Mouse (Mus musculus): Measurements from ENCODE around the gene Adra2a. TPM values are rescaled to one million over a fixed set of nuclear protein-coding genes. Genes with fewer than 3 reads are reported as not detected.

Adra2a gene
- total RNA-seq (2021) = under 1 TPM; 0.23 to 0.25 TPM
- 0.06 and 0.20 TPM in 2 replicates for polyA plus RNA-seq (2012; rRNA removed)
- long read RNA-seq = 0 reads

- H3K9ac ChIP-seq (ENCODE audit: low read depth, low read length) = peak within 1 kb of the TSS; percentile 13; the same call in 1 of the 2 replicates
- intact Hi-C loops (cut with DNase I) = loop anchor here (2.0 to 10.0 kb wide), 4 partner anchors 97 to 1163 kb away; no protein-coding TSS in a partner anchor
- H3K27me3 ChIP-seq (ENCODE audit: control insufficient read depth, insufficient read depth, low read length) = peaks cover 23% of the 10 kb centered on the region
- no peak for TF ChIP-seq POLR2A (IDR thresholded peaks at IDR 0.05; ENCODE audit: insufficient read depth, low read depth, low read length)
- TF ChIP-seq CTCF (IDR thresholded peaks at IDR 0.05) = no peak
- no peak for TF ChIP-seq EP300 (IDR thresholded peaks at IDR 0.05; ENCODE audit: insufficient read depth, low read depth, low read length)
- no peaks in the 10 kb centered on the region for H3K36me3 ChIP-seq (ENCODE audit: control insufficient read depth, insufficient read depth, low read length)
- no peaks in the 10 kb centered on the region for H3K79me2 ChIP-seq (replicated peaks; ENCODE audit: control insufficient read depth, insufficient read depth, low read length)
- H3K4me3 ChIP-seq = peak within 1 kb of the TSS; percentile 56
- no peak for DNase-seq
- H3K4me1 ChIP-seq (ENCODE audit: control insufficient read depth, insufficient read depth, low read length) = 0 out of 2 replicates have a peak, but pooled peaks cover 2% of the 10 kb centered on the region
- H3K27ac ChIP-seq = no peak within 1 kb of the TSS
- 72% methylated on average over 5 of the region's 5 CpGs for WGBS
Observed at GRCm38 (mm10) chr19:54043851-54044250, at the start of gene Adra2a. TSS of gene Adra2a (plus strand) at chr19:54044151.

DNA sequence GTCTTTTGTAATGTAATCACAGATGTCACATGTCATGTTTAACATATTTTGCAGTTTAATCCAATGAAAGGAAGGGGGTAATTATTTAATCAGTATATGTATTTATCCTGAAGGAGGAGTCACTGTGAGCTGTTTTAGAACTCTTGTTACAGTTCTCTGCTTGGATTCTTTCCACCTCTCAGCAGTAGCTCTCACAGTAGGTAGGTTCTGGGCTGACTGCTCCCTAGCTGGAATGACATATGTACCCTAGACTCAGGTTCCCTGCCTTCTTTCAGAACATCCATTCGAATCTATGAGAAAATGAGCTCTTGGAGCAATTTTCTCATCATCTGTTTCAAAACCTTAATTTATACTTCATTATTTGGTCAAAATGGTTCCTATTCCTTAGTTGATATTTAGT, 49.7 kb upstream of the Adra2a start:
- DNase-seq = no peak
- no peak overlapping the region for H3K9ac ChIP-seq (ENCODE audit: low read depth, low read length)
- no peak for TF ChIP-seq CTCF (IDR thresholded peaks at IDR 0.05)
- TF ChIP-seq EP300 (IDR thresholded peaks at IDR 0.05; ENCODE audit: insufficient read depth, low read depth, low read length) = no peak
- TF ChIP-seq POLR2A (IDR thresholded peaks at IDR 0.05; ENCODE audit: insufficient read depth, low read depth, low read length) = no peak
- WGBS = 95% methylated on average over 1 of the region's 1 CpGs
- H3K4me1 ChIP-seq (ENCODE audit: control insufficient read depth, insufficient read depth, low read length) = no peaks in the 10 kb centered on the region
- no peak overlapping the region for H3K4me3 ChIP-seq
- H3K27ac ChIP-seq = no peak overlapping the region
- peaks cover 9% of the 10 kb centered on the region; the same call in 1 of the 2 replicates for H3K36me3 ChIP-seq (ENCODE audit: control insufficient read depth, insufficient read depth, low read length)
- H3K27me3 ChIP-seq (ENCODE audit: control insufficient read depth, insufficient read depth, low read length) = no peaks in the 10 kb centered on the region
- H3K79me2 ChIP-seq (replicated peaks; ENCODE audit: control insufficient read depth, insufficient read depth, low read length) = peaks cover 3% of the 10 kb centered on the region; the same call in 1 of the 2 replicates
- intact Hi-C loops (cut with DNase I) = no loop called here

- 70% methylated on average over 4 of the region's 4 CpGs for WGBS
- Histone ChIP-seq H3K27ac (no peak overlapping the region), H3K4me3 (no peak overlapping the region), H3K36me3 (ENCODE audit: control insufficient read depth, insufficient read depth, low read length) (no peaks in the 10 kb centered on the region), H3K9ac (ENCODE audit: low read depth, low read length) (no peak overlapping the region), H3K27me3 (ENCODE audit: control insufficient read depth, insufficient read depth, low read length) (no peaks in the 10 kb centered on the region), H3K79me2 (replicated peaks; ENCODE audit: control insufficient read depth, insufficient read depth, low read length) (peaks cover 4% of the 10 kb centered on the region; the same call in 1 of the 2 replicates), H3K4me1 (ENCODE audit: control insufficient read depth, insufficient read depth, low read length) (peaks cover 4% of the 10 kb centered on the region)
- DNase-seq = no peak
- TF ChIP-seq CTCF (IDR thresholded peaks at IDR 0.05) = no peak
- intact Hi-C loops (cut with DNase I) = no loop called here
Observed at GRCm38 (mm10) chr19:54010973-54011372, 33.0 kb upstream of the Adra2a start.

DNA sequence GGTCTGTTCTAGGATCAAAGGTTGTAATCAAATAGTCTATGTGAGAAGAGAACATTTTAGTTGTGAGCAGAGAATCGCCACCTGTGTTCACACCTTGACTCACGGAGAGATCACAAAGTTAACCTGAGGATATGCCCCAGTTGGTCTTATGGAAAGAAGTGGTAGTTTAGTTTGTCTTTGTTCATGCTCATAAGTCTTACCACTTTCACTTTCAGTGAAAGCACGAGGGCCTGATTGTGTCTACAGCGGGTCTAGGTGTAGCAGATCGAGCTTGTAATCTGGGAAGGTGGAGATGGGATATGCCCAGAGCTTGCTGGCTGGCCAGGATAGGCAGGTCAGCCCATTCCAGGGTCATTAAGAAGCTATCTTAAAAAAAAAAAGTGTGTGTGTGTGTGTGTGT, 29.0 kb upstream of the Adra2a start:
- DNase-seq = no peak
- no peak overlapping the region for H3K27ac ChIP-seq
- peaks cover 3% of the 10 kb centered on the region for H3K4me1 ChIP-seq (ENCODE audit: control insufficient read depth, insufficient read depth, low read length)
- intact Hi-C loops (cut with DNase I) = no loop called here
- no peak overlapping the region for H3K4me3 ChIP-seq
- no peaks in the 10 kb centered on the region for H3K36me3 ChIP-seq (ENCODE audit: control insufficient read depth, insufficient read depth, low read length)
- TF ChIP-seq CTCF (IDR thresholded peaks at IDR 0.05) = no peak
- no peak for TF ChIP-seq POLR2A (IDR thresholded peaks at IDR 0.05; ENCODE audit: insufficient read depth, low read depth, low read length)
- no peak for TF ChIP-seq EP300 (IDR thresholded peaks at IDR 0.05; ENCODE audit: insufficient read depth, low read depth, low read length)
- H3K27me3 ChIP-seq (ENCODE audit: control insufficient read depth, insufficient read depth, low read length) = no peaks in the 10 kb centered on the region
- 95% methylated on average over 5 of the region's 5 CpGs for WGBS
- H3K9ac ChIP-seq (ENCODE audit: low read depth, low read length) = no peak overlapping the region
- peaks cover 4% of the 10 kb centered on the region; the same call in 1 of the 2 replicates for H3K79me2 ChIP-seq (replicated peaks; ENCODE audit: control insufficient read depth, insufficient read depth, low read length)

DNA sequence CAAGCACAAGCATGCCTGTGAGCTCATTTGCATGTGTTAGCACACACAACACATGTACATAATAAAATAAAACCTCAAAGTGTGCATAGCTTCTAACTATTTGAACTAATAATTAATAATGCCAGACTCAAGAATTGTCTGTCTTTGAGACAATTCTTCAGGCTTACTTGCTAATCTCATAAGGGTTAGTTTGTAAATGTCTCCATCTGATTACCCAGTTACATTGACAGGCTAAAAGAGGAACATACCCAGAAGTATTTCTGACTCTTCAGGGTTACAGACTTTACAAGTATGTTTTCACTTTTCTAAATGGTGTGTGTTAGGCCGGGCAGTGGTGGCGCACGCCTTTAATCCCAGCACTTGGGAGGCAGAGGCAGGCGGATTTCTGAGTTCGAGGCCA, 28.4 kb upstream of the Adra2a start:
- no peaks in the 10 kb centered on the region for H3K36me3 ChIP-seq (ENCODE audit: control insufficient read depth, insufficient read depth, low read length)
- H3K4me3 ChIP-seq = no peak overlapping the region
- H3K27ac ChIP-seq = no peak overlapping the region
- peaks cover 4% of the 10 kb centered on the region; the same call in 1 of the 2 replicates for H3K79me2 ChIP-seq (replicated peaks; ENCODE audit: control insufficient read depth, insufficient read depth, low read length)
- TF ChIP-seq CTCF (IDR thresholded peaks at IDR 0.05) (no peak), POLR2A (IDR thresholded peaks at IDR 0.05; ENCODE audit: insufficient read depth, low read depth, low read length) (no peak), EP300 (IDR thresholded peaks at IDR 0.05; ENCODE audit: insufficient read depth, low read depth, low read length) (no peak)
- H3K27me3 ChIP-seq (ENCODE audit: control insufficient read depth, insufficient read depth, low read length) = no peaks in the 10 kb centered on the region
- intact Hi-C loops (cut with DNase I) = no loop called here
- H3K4me1 ChIP-seq (ENCODE audit: control insufficient read depth, insufficient read depth, low read length) = peaks cover 2% of the 10 kb centered on the region; the same call in 1 of the 2 replicates
- no peak overlapping the region for H3K9ac ChIP-seq (ENCODE audit: low read depth, low read length)
- 98% methylated on average over 5 of the region's 5 CpGs for WGBS
- no peak for DNase-seq

DNA sequence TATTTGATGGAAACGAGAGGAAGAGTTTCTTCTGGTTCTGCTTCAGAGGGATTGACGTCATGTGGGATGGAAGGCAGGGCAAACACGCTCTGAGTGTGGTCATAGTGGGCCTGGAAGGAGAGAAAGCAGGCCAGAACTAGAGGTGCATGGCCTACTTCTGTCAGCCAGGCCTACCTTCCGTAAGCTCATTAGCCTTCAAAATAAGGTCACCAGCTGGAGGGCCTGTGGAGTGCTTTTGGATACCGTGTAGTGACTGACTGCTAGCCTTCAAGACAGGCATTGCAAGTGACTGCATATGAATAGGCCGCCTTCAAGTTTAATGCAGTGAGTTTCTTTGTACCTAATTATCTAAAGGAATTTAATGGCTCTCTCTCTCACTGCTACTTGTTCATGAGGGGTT, 8.9 kb upstream of the Adra2a start:
- 92% methylated on average over 6 of the region's 6 CpGs for WGBS
- H3K79me2 ChIP-seq (replicated peaks; ENCODE audit: control insufficient read depth, insufficient read depth, low read length) = no peaks in the 10 kb centered on the region
- intact Hi-C loops (cut with DNase I) = no loop called here
- TF ChIP-seq EP300 (IDR thresholded peaks at IDR 0.05; ENCODE audit: insufficient read depth, low read depth, low read length) (no peak), POLR2A (IDR thresholded peaks at IDR 0.05; ENCODE audit: insufficient read depth, low read depth, low read length) (no peak), CTCF (IDR thresholded peaks at IDR 0.05) (no peak)
- no peak overlapping the region for H3K27ac ChIP-seq
- no peaks in the 10 kb centered on the region for H3K4me1 ChIP-seq (ENCODE audit: control insufficient read depth, insufficient read depth, low read length)
- H3K27me3 ChIP-seq (ENCODE audit: control insufficient read depth, insufficient read depth, low read length) = no peaks in the 10 kb centered on the region
- DNase-seq = no peak
- H3K9ac ChIP-seq (ENCODE audit: low read depth, low read length) = no peak overlapping the region
- peaks cover 6% of the 10 kb centered on the region for H3K36me3 ChIP-seq (ENCODE audit: control insufficient read depth, insufficient read depth, low read length)
- H3K4me3 ChIP-seq = no peak overlapping the region

Data from heart, adult 2 months (tissue).